Mouse (Mus musculus) frontal cortex, postnatal 36 days (tissue): ENCODE results near the gene Hoga1.

Source experiments
- DNase-seq, 2 experiments: peaks; one replicate each; pipeline ENCODE4 v3.0.0; 2022; ENCODE audit warnings: low spot score in 2 of 2

The Hoga1 gene

DNA sequence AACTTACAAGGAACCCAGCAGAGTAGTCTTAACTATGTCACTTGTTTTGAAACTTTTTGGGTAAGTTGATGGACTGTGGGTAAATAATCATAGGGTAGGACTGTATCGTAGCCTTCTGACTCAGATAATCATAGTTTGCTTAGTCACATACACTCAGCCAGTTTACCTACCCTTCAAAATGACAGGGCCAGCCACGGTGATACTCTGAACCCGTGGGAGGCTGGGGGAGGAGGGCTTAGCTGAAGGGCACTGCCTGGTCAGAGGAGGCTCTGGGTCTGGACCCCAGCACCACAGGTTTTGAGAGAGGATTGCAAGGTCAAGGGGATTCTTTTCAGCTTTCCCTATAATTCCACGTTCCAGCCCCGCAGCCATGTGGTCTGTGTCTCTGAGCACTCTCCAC, 73.2 kb downstream of the Hoga1 start:
- no peak for DNase-seq

DNA sequence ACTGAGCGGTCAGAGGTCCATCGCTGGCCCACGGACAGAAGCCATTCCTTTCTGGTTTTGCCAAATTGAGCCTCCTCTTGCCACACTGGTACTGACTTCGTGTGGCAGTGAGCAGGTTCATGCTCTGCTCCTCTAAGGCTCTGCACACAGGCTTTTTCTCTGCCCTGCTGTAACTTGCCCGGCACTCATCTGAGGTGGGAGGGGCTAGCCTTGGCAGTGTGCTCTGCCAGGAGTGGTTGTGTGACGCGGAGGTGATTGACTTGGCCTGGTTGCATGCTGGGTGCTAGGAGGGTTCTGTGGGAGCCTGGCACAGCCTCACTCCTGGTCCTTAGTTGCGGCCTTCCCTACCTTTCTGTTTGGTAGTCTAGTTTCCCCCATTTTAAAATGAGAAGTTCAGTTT, 75.0 kb downstream of the Hoga1 start:
- no peak for DNase-seq
